In the genomic region with DNA sequence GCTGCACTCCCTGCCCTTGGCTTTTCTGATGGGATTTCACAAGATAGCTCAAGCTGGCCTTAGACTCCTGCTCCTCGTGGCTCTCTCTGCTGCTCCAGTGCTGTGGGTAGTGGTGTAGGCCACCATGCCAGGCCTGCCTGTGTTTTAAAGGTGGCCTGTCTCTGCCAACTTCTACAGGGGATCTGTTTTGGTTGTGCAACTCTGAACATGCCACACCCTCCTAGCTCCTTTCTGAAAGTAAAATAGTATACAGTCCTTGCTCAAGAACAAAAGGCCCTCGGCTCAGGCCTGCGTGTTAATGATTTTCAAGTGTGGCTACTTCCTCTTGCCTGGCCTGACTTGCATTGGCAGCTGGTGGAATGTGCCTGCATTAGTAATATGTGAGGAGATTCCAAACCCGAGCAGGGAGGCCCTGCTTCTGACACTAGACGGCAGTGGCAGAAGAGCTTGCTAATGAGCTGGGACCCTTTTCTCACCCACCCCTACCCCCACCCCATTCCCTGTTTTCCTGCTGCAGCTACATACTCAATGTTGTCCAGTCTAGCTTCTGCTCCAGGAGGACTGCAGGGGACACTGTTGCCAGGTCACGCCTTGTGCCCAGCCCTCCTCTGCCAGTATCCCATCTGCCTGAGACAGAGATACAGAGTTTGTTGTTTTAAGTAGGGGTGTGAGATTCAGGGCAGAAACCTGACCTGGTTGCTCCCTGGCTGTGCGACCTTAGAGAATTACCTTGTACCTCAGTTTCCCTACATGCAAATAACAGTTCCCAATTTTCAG, we compare ENCODE assay signal across 9 mouse cellular contexts. TPM values are rescaled to one million over a fixed set of nuclear protein-coding genes. Genes with fewer than 3 reads are reported as not detected.
DNase-seq lines count a peak whose midpoint lies in the region; ATAC-seq and TF ChIP-seq lines count a peak whose summit lies in the region.
"Had no signal": no experiment of that assay in that cellular context is flagged by ENCODE, and none has a peak within 500 bp of the region (broad histone marks: within the 10 kb centered on the region; RNA-seq: fewer than 3 reads in every experiment).

No protein-coding gene starts in this region.

- H3K4me3 ChIP-seq in forebrain, embryonic 10.5 days, result no peak overlapping the region
- no peak overlapping the region for H3K4me3 ChIP-seq in intestine, embryonic 16.5 days (ENCODE audit: low read length)
- H3K4me3 ChIP-seq in lung, postnatal 0 days (ENCODE audit: low read depth, low read length), result no peak overlapping the region
- H3K4me3 ChIP-seq in stomach, postnatal 0 days (ENCODE audit: low read depth, low read length), result no peak overlapping the region

- H3K4me2 ChIP-seq in intestine, embryonic 16.5 days (ENCODE audit: low read depth, low read length), result 0 out of 2 replicates have a peak overlapping the region, but pooled peaks have one; percentile 21
- no peak overlapping the region for H3K4me2 ChIP-seq in lung, postnatal 0 days (replicated peaks; ENCODE audit: low read depth, low read length)
- no peak overlapping the region for H3K4me2 ChIP-seq in stomach, postnatal 0 days (replicated peaks; ENCODE audit: low read depth)

- H3K27me3 ChIP-seq in forebrain, embryonic 10.5 days (ENCODE audit: poor library complexity, severe bottlenecking), result no peaks in the 10 kb centered on the region
- no peaks in the 10 kb centered on the region for H3K27me3 ChIP-seq in intestine, embryonic 16.5 days (replicated peaks; ENCODE audit: control insufficient read depth, insufficient read depth, low read length)
- H3K27me3 ChIP-seq in lung, postnatal 0 days (replicated peaks; ENCODE audit: insufficient read depth, low read length), result no peaks in the 10 kb centered on the region
- H3K27me3 ChIP-seq in stomach, postnatal 0 days (ENCODE audit: control insufficient read depth, insufficient read depth, low read length), result no peaks in the 10 kb centered on the region

- 47% methylated on average over 7 of the region's 7 CpGs for WGBS in forebrain, embryonic 10.5 days
- 29% methylated on average over 7 of the region's 7 CpGs for WGBS in intestine, embryonic 16.5 days
- 31% methylated on average over 7 of the region's 7 CpGs for WGBS in lung, postnatal 0 days
- 28% methylated on average over 7 of the region's 7 CpGs for WGBS in stomach, postnatal 0 days

- ATAC-seq in intestine, embryonic 16.5 days, result peak; percentile 80
- peak; percentile 74 for ATAC-seq in lung, postnatal 0 days
- ATAC-seq in stomach, postnatal 0 days (ENCODE audit: low FRiP score, low TSS enrichment), result peak; percentile 66

- no peaks in the 10 kb centered on the region for H3K36me3 ChIP-seq in forebrain, embryonic 10.5 days (replicated peaks)
- H3K36me3 ChIP-seq in intestine, embryonic 16.5 days (ENCODE audit: control insufficient read depth, insufficient read depth, low read length), result no peaks in the 10 kb centered on the region
- H3K36me3 ChIP-seq in lung, postnatal 0 days (ENCODE audit: insufficient read depth, low read length), result no peaks in the 10 kb centered on the region
- no peaks in the 10 kb centered on the region for H3K36me3 ChIP-seq in stomach, postnatal 0 days (ENCODE audit: control insufficient read depth, insufficient read depth, low read length)

- H3K4me1 ChIP-seq in forebrain, embryonic 10.5 days, result peaks cover 96% of the 10 kb centered on the region
- H3K4me1 ChIP-seq in intestine, embryonic 16.5 days (ENCODE audit: control insufficient read depth, insufficient read depth, low read length), result peaks cover 75% of the 10 kb centered on the region
- peaks cover 27% of the 10 kb centered on the region for H3K4me1 ChIP-seq in lung, postnatal 0 days (ENCODE audit: insufficient read depth, low read depth, low read length)
- H3K4me1 ChIP-seq in stomach, postnatal 0 days (replicated peaks; ENCODE audit: control insufficient read depth, insufficient read depth), result peaks cover 30% of the 10 kb centered on the region

- TF ChIP-seq EP300 in lung, postnatal 0 days (IDR thresholded peaks at IDR 0.05), result peak; percentile 65
- no peak for TF ChIP-seq EP300 in stomach, postnatal 0 days (optimal IDR thresholded peaks at IDR 0.05)

- intact Hi-C loops in heart, postnatal 14 days (cut with DNase I), result no loop called here

- DNase-seq in heart, adult 18-20 months, result peak; percentile 70 to 72
- no peak for DNase-seq in heart, postnatal 14 days
- DNase-seq in forebrain, embryonic 10.5 days (ENCODE audit: extremely low spot score, low spot score), result no peak
- peak; percentile 92 for DNase-seq in lung, postnatal 0 days (ENCODE audit: low spot score)
- DNase-seq in stomach, postnatal 0 days (ENCODE audit: low spot score), result peak; percentile 74
- no peak for DNase-seq in cerebellum, adult 11-12 months
- no peak for DNase-seq in right cerebral cortex, postnatal 10 days (ENCODE audit: low spot score in 2 of 2)

- H3K9ac ChIP-seq in intestine, embryonic 16.5 days (ENCODE audit: low read depth, low read length), result peak overlapping the region; percentile 48; the same call in 1 of the 2 replicates
- H3K9ac ChIP-seq in lung, postnatal 0 days (replicated peaks; ENCODE audit: low read depth), result no peak overlapping the region
- H3K9ac ChIP-seq in stomach, postnatal 0 days (ENCODE audit: low read length), result no peak overlapping the region
- H3K9ac ChIP-seq: liver, embryonic 14.5 days had no signal

- H3K9me3 ChIP-seq in forebrain, embryonic 10.5 days, result no peaks in the 10 kb centered on the region
- no peaks in the 10 kb centered on the region for H3K9me3 ChIP-seq in intestine, embryonic 16.5 days (ENCODE audit: control insufficient read depth, low read length)
- no peaks in the 10 kb centered on the region for H3K9me3 ChIP-seq in lung, postnatal 0 days (ENCODE audit: low read length)
- H3K9me3 ChIP-seq in stomach, postnatal 0 days (ENCODE audit: control insufficient read depth, low read length), result no peaks in the 10 kb centered on the region

- peak overlapping the region; percentile 59 for H3K27ac ChIP-seq in forebrain, embryonic 10.5 days
- peak overlapping the region; percentile 90 for H3K27ac ChIP-seq in intestine, embryonic 16.5 days (ENCODE audit: low read length)
- H3K27ac ChIP-seq in lung, postnatal 0 days (ENCODE audit: low read length), result peak overlapping the region; percentile 65
- peak overlapping the region; percentile 92 for H3K27ac ChIP-seq in stomach, postnatal 0 days (replicated peaks)
- H3K27ac ChIP-seq: liver, embryonic 14.5 days had no signal

- peak; percentile 39 for TF ChIP-seq CTCF in lung, postnatal 0 days (IDR thresholded peaks at IDR 0.05)
- peak; percentile 28 for TF ChIP-seq CTCF in stomach, postnatal 0 days (IDR thresholded peaks at IDR 0.05; ENCODE audit: low read depth)

RNA-seq across cellular contexts. Expression of a gene that starts 52.6 kb away (rescaled TPM):
- 100 to 1,000 TPM; 327 to 375 TPM for total RNA-seq in heart, adult 18-20 months (2021)
- total RNA-seq in heart, postnatal 14 days (2021), result 100 to 1,000 TPM; 226 to 277 TPM
- polyA plus RNA-seq in forebrain, embryonic 10.5 days (2016; fragmentation: Nextera tagmentation; extraction: Ambion mirVana), result 65.5 and 72.6 TPM in 2 replicates
- polyA plus RNA-seq in intestine, embryonic 16.5 days (2015; fragmentation: Nextera tagmentation; extraction: Ambion mirVana), result 56.3 and 63.9 TPM in 2 replicates
- polyA plus RNA-seq in lung, postnatal 0 days (2015; fragmentation: Nextera tagmentation; extraction: Ambion mirVana), result 46.5 TPM in 2 replicates
- 54.7 and 55.4 TPM in 2 replicates for polyA plus RNA-seq in stomach, postnatal 0 days (2015; fragmentation: Nextera tagmentation; extraction: Ambion mirVana)

RNA-seq across cellular contexts. Expression of a gene that starts 53.7 kb away (rescaled TPM):
- total RNA-seq in heart, adult 18-20 months (2021), result 10 to 100 TPM; 40.0 to 43.8 TPM
- total RNA-seq in heart, postnatal 14 days (2021), result 10 to 100 TPM; 47.9 to 55.6 TPM
- polyA plus RNA-seq in forebrain, embryonic 10.5 days (2016; fragmentation: Nextera tagmentation; extraction: Ambion mirVana), result 20.0 and 24.9 TPM in 2 replicates
- polyA plus RNA-seq in intestine, embryonic 16.5 days (2015; fragmentation: Nextera tagmentation; extraction: Ambion mirVana), result 8.0 and 8.5 TPM in 2 replicates
- 14.6 TPM in 2 replicates for polyA plus RNA-seq in lung, postnatal 0 days (2015; fragmentation: Nextera tagmentation; extraction: Ambion mirVana)
- 12.8 and 13.7 TPM in 2 replicates for polyA plus RNA-seq in stomach, postnatal 0 days (2015; fragmentation: Nextera tagmentation; extraction: Ambion mirVana)

Comparison
In these comparisons a context has a peak if more than half of its experiments do, and no peak if none do; other contexts are left out.
1. DNase-seq: peak in heart, adult 18-20 months (2 of 2), lung, postnatal 0 days (single experiment) and stomach, postnatal 0 days (single experiment); none in heart, postnatal 14 days (0 of 2), forebrain, embryonic 10.5 days (single experiment), cerebellum, adult 11-12 months (single experiment) and right cerebral cortex, postnatal 10 days (0 of 2).
2. Peak in every context shown above with its lines, with median percentiles within 50 percentile points of each other: H3K27ac ChIP-seq and ATAC-seq.